Mouse (Mus musculus): Measurements from ENCODE around the gene Zfyve1.

Zfyve1 gene

GRCm38 (mm10) chr12:83578896-83579569 is 18.0 kb downstream of the Zfyve1 start:
- peak; percentile 92 for DNase-seq

DNA sequence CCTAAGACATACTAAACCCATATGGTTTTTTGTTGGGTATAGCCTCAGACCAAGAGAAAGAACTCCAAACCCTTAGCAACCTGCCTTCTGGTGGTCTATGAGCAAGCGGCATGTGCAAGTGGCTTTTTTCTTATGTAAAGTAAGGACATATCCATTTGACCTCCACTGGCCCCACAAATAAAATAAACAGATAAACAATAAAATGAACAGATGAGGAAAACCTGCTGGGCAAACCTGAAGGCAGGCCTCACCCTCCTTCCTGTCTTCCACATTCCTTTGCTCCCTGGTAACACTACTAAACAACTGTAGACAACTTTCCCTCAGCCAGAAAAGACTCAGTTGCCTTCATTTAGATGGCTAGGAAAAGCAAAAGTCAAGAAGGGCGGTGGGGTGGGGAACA is 18.7 kb downstream of the Zfyve1 start:
- DNase-seq: no peak

DNA sequence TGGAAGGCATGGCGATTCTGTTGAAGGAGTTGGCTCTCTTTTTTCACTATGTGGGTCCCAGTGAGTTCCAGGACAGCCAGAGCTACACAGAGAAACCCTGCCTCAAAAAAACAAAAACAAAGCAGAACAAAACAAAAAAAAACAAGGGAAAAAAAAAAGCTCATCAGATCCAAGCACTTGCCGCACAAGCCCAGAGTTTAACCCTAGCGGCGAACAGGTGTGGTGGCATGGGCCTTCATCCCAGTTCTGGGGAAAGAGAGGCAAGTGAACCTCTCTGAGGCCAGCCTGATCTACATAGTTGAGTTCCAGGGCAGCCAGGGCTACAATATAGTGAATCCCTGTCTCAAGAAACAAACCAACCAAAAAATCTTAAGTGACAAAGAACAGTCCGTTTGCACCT is 19.6 kb downstream of the Zfyve1 start:
- DNase-seq: no peak

DNA sequence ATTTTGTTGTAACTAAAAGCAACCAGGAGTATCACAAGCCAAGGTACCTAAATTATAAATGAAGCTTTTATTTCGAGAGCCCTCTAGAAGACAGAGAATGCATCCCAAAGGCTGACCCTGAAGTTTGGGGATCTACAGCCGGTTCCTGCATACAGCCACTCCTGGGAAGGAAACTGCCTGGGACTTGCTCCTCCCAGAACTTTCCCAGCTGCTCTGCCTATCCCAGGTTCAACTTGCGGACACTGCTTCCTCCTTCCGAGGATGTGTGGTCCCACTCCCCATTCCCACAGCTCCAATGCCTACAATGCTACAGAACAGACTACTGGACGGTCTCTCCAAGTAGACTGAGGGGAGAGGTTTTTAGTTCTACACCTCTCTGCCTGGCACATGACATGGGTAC is 24.3 kb downstream of the Zfyve1 start:
- no peak for DNase-seq

DNA sequence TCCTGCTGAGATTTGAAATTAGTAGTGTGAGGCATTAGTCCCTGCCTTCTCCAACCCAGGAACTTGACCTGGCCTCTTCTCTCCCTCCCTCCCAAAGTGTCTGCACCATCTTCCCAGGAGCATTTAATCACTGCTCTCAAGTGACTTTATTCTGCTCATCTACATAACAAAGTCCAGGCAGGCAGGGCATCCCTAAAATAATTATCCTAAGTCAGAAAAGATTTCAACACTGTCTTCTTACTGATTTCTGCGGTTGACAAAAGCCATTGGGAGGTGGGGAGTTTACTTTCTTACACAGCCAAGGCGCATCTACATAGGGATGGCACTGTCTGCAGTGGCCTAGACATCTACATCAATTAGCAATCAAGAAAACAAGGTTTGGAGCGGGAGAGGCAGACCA is 27.2 kb downstream of the Zfyve1 start:
- no peak for DNase-seq

DNA sequence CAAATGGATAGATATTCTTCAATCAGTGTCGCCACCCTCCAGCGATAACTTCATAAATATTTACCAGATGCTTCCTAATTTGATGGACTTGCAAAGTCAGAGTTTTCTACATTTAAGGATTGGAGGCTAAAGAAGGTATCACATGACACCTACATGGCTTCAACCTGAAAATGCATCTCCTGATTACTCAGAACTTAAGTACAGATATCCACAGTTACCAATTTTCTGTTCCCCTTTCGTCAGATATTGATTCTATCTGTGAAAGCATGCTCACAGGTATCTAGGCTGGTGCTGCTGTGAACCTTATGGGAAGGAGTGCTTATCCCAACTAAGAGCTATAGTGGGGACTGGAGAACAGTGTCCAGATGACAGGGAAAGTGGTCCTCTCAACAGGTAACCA is 34.4 kb downstream of the Zfyve1 start:
- DNase-seq: no peak

- no peak for DNase-seq
These were observed 36.8 kb downstream of the Zfyve1 start for GRCm38 (mm10) chr12:83560189-83560588.

DNA sequence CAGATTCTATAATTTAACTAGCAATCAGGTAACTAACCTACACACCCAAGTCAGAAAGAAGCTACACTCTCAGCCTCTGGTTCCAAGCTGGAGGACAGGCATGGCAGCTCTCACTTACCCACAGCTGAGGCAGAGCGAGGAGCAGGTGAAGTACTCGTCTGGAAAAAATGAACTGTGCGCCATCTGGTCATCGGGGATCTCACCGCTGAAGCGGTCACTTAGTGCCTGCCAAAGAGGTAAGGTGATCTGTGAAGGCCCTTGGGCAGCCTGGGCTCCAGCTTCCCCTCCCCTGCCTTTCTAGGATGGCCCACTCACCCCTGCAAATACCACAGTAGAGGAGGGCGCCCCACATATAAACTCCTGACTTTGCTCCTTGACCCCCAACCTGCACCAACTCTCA is 38.5 kb downstream of the Zfyve1 start:
- DNase-seq: no peak

GRCm38 (mm10) chr12:83555605-83556004 is 41.4 kb downstream of the Zfyve1 start:
- no peak for DNase-seq

- no peak for DNase-seq
These were observed 43.2 kb downstream of the Zfyve1 start for GRCm38 (mm10) chr12:83553816-83554215.

- no peak for DNase-seq
These were observed 45.7 kb downstream of the Zfyve1 start for GRCm38 (mm10) chr12:83551305-83551704.

DNA sequence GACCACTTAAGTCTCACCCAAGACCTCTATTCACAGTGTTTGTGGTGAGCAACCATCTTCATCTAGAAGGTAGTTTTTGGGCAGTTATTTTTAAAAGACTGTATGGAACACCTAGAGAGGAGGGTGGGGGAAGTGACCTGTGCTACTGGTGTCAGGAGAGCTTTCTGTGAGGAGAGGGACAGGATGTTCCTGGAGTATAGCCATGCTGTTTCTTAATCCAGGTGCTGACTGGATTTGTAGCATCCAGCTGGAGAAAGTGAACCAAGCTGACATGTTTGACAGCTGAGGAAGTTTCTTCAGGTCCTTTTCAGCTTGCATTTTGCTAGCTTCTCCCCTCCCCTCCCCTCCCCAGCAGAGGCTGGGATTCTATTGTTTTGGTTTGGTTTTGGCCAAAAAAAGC is 52.2 kb downstream of the Zfyve1 start:
- DNase-seq: no peak

DNA sequence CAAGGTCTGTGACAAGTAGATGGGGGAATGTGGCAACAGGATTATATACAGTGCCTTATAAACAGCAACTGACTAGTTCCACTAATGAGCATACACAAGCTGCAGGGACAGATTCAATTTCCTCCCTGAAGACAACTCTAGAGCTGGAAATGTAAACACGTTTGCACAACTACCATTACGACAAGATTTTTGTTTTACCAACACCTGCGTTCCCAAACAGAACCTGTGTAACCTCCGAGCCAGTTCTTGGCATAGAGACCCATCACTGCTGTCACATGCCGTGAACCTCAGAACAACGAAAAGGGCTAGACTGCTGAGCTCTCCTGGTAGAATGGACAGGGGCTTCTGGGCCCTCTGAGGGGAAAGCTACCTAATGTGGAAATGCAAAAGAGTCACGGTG is 53.0 kb downstream of the Zfyve1 start:
- DNase-seq: no peak

DNA sequence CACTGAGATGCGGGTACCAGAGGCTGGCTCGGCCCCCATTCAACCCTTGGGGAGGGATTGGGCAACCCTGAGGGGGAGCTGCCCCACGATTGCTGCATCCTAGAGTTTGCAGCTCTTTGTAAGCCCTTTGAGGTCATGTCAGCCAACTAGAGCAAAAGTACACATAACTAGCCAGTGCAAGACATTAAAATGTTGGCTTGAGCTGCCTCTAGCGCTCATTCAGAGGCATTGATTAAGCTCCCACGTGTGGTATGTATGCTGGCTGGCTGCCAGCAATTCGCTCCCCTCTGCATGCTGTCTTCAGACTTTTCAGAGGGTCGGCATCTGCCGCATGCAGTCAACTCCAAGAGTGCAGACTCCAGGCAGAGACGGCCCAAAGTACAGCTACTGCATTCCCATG is 61.0 kb downstream of the Zfyve1 start:
- DNase-seq: no peak

DNA sequence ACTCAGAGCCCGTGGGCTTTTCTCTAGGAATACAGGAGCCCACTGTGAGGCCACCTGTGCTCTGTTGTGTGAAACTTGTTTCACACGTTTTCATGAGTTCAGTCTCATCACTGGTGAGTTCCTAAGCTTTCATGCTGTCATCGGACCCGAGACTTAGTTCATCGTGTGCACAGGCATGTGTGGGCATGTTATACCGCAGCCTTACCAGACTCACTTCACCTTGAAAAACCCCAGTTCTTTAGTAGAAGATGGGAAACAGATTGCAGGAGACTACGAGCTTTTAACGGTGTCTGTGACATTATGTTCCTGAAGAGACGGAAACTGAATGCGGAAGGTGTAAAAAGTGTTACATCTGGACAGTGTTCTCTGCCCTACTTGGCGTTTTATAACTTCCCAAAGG is 61.6 kb downstream of the Zfyve1 start:
- DNase-seq: no peak

DNA sequence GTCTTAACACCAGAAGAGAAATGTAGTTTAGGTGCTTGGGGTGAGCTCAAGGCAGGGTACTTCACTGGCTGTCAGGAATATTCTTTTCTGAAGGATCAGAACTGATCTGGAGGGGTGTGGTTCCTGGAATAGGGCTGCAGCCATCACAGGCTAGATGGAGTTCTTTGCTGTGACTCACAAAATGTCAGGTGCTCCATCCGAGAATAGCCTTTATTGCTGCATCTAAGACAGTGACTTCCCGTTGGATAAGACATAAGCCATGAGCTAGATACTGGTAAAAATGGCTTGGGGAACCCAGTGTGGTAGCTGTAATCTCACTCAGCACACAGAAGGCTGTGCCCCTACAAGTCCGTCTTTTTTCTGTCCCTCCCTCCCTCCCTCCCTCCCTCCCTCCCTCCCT is 62.8 kb downstream of the Zfyve1 start:
- no peak for DNase-seq

- DNase-seq: peak; percentile 92
These were observed 64.1 kb downstream of the Zfyve1 start for GRCm38 (mm10) chr12:83532966-83533365.

GRCm38 (mm10) chr12:83531992-83532391 is 65.0 kb downstream of the Zfyve1 start:
- DNase-seq: no peak

- DNase-seq: peak; percentile 78
These were observed 68.4 kb downstream of the Zfyve1 start for GRCm38 (mm10) chr12:83528665-83529064.

DNA sequence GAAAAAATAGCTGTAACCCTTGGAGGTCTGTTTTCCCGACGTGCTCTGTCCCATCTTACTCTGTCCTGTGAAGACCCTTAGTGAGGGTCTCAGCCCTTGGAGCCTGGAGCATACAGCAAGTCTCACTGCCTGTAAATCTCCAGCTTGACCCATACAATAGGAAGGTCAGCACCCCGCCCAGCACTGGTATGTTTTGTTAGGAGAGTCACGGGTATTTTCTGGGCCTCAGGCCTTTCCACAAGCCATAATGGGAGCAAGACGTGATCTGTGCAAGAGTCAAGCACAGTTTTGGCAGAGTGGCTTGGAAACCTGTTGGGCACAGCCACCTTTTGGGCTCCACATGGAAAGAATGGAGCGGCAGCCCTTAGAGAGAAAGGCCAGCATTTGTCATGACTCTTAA is 69.2 kb downstream of the Zfyve1 start:
- DNase-seq: peak; percentile 80

- DNase-seq: peak; percentile 85
These were observed 71.0 kb downstream of the Zfyve1 start for GRCm38 (mm10) chr12:83525822-83526544.

DNA sequence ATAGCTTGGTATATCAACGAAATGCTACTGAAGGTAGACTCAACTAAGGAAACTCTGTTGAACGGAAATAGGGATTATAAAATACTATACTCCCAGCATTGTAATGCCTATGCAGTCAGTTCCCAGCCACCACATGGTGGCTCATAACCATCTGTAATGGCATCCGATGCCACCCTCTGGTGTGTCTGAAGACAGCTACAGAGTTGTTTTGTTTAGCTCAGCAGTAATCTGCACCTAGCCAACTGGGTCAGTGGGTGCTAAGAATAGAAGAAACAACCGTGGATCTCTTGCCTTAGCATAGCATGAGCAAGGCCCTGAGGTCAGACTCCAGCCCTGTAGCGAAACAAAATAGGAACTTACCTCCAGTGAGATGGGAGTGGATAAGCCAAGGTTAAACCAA is 72.7 kb downstream of the Zfyve1 start:
- DNase-seq: peak; percentile 80

- DNase-seq: no peak
These were observed 73.1 kb downstream of the Zfyve1 start for GRCm38 (mm10) chr12:83523892-83524291.

GRCm38 (mm10) chr12:83523056-83523455 is 74.0 kb downstream of the Zfyve1 start:
- peak; percentile 83 for DNase-seq

- no peak for DNase-seq
These were observed 75.9 kb downstream of the Zfyve1 start for GRCm38 (mm10) chr12:83521083-83521482.
